In genomic region chr8:107824640-107825039, GRCm38 (mm10) we compare ENCODE assay signal across 7 mouse cellular contexts.
A peak's percentile ranks its signal among the peaks of the same experiment; 100 is the strongest.
DNase-seq lines count a peak whose midpoint lies in the region; ATAC-seq and TF ChIP-seq lines count a peak whose summit lies in the region.

No protein-coding gene starts in this region.

- H3K36me3 ChIP-seq in hindbrain, embryonic 10.5 days, result no peaks in the 10 kb centered on the region
- no peaks in the 10 kb centered on the region for H3K36me3 ChIP-seq in midbrain, embryonic 14.5 days (ENCODE audit: control insufficient read depth, insufficient read depth, low read length)

- 1% methylated on average over 14 of the region's 14 CpGs for WGBS in hindbrain, embryonic 10.5 days
- WGBS in midbrain, embryonic 14.5 days, result under 1% methylated on average over 14 of the region's 14 CpGs

- H3K9ac ChIP-seq in midbrain, embryonic 14.5 days (replicated peaks; ENCODE audit: low read length), result peak overlapping the region; percentile 46; the same call in 1 of the 2 replicates

- H3K27me3 ChIP-seq in hindbrain, embryonic 10.5 days (ENCODE audit: insufficient read depth, poor library complexity, severe bottlenecking), result peaks cover 11% of the 10 kb centered on the region; the same call in 1 of the 2 replicates
- H3K27me3 ChIP-seq in midbrain, embryonic 14.5 days (ENCODE audit: control insufficient read depth, insufficient read depth, low read length), result no peaks in the 10 kb centered on the region

- peak; percentile 31; the same call in 1 of the 2 replicates for ATAC-seq in midbrain, embryonic 14.5 days (ENCODE audit: low FRiP score, low TSS enrichment)
- no peak for ATAC-seq in granulocyte monocyte progenitor cell, adult 5-6 weeks (replicated peaks; ENCODE audit: poor library complexity, severe bottlenecking)

- H3K4me1 ChIP-seq in hindbrain, embryonic 10.5 days (replicated peaks), result peaks cover 47% of the 10 kb centered on the region
- H3K4me1 ChIP-seq in midbrain, embryonic 14.5 days (ENCODE audit: control insufficient read depth, insufficient read depth, low read length), result peaks cover 28% of the 10 kb centered on the region

- no peak for DNase-seq in layer of hippocampus, adult 2 months (ENCODE audit: low spot score in 2 of 2)
- DNase-seq in layer of hippocampus, adult 11-12 months (ENCODE audit: low spot score), result no peak
- DNase-seq in embryo, embryonic 9.5 days (ENCODE audit: extremely low spot score), result peak; percentile 61
- DNase-seq in hindbrain, embryonic 10.5 days (ENCODE audit: low spot score), result peak; percentile 61
- peak; percentile 77 for DNase-seq in midbrain, embryonic 14.5 days
- no peak for DNase-seq in thymus, adult 18-20 months

- TF ChIP-seq CTCF in layer of hippocampus, adult 2 months (conservative IDR thresholded peaks at IDR 0.05), result no peak

- H3K4me3 ChIP-seq in layer of hippocampus, adult 2 months, result peak overlapping the region; percentile 23; the same call in 1 of the 2 replicates
- peak overlapping the region; percentile 48 for H3K4me3 ChIP-seq in hindbrain, embryonic 10.5 days
- H3K4me3 ChIP-seq in midbrain, embryonic 14.5 days (replicated peaks; ENCODE audit: low read depth, low read length), result peak overlapping the region; percentile 14

- H3K4me2 ChIP-seq in midbrain, embryonic 14.5 days (ENCODE audit: low read length), result peak overlapping the region; percentile 51

- H3K27ac ChIP-seq in layer of hippocampus, adult 2 months, result no peak overlapping the region
- H3K27ac ChIP-seq in hindbrain, embryonic 10.5 days, result peak overlapping the region; percentile 88
- H3K27ac ChIP-seq in midbrain, embryonic 14.5 days (replicated peaks; ENCODE audit: low read depth, low read length), result peak overlapping the region; percentile 75

- H3K9me3 ChIP-seq in hindbrain, embryonic 10.5 days, result no peaks in the 10 kb centered on the region
- no peaks in the 10 kb centered on the region for H3K9me3 ChIP-seq in midbrain, embryonic 14.5 days (ENCODE audit: control insufficient read depth, low read length)

Comparison
In these comparisons a context has a peak if more than half of its experiments do, and no peak if none do; other contexts are left out.
1. DNase-seq: peak in embryo, embryonic 9.5 days (single experiment), hindbrain, embryonic 10.5 days (single experiment) and midbrain, embryonic 14.5 days (single experiment); none in layer of hippocampus, adult 2 months (0 of 2), layer of hippocampus, adult 11-12 months (single experiment) and thymus, adult 18-20 months (0 of 2).
2. Peak in every context shown above with its lines, with median percentiles within 50 percentile points of each other: H3K4me3 ChIP-seq.